Comparison of ENCODE assay signal across 8 mouse cellular contexts in genomic region chr5:139460384-139461067, GRCm38 (mm10). TPM values are rescaled to one million over a fixed set of nuclear protein-coding genes. Genes with fewer than 3 reads are reported as not detected.
DNase-seq lines count a peak whose midpoint lies in the region; ATAC-seq and TF ChIP-seq lines count a peak whose summit lies in the region.

3110082I17Rik (minus strand) TSS chr5:139460527.

- peaks cover under 1 to 26% of the 10 kb centered on the region in 2 experiments for H3K36me3 ChIP-seq in CH12.LX (replicated peaks in 1 of 2; ENCODE audit: control insufficient read depth in 1 of 2, insufficient read depth in 1 of 2, low read length in 1 of 2)
- H3K36me3 ChIP-seq in forebrain, embryonic 11.5 days (ENCODE audit: control insufficient read depth, insufficient read depth, low read length), result no peaks in the 10 kb centered on the region
- H3K36me3 ChIP-seq in heart, embryonic 16.5 days (ENCODE audit: control insufficient read depth, insufficient read depth), result no peaks in the 10 kb centered on the region
- H3K36me3 ChIP-seq in liver, embryonic 15.5 days (replicated peaks), result no peaks in the 10 kb centered on the region
- peaks cover 2% of the 10 kb centered on the region; the same call in 1 of the 2 replicates for H3K36me3 ChIP-seq in neural tube, embryonic 12.5 days

- no peaks in the 10 kb centered on the region for H3K27me3 ChIP-seq in CH12.LX (replicated peaks)
- no peaks in the 10 kb centered on the region for H3K27me3 ChIP-seq in forebrain, embryonic 11.5 days (ENCODE audit: control insufficient read depth, insufficient read depth, low read length)
- H3K27me3 ChIP-seq in heart, embryonic 16.5 days (ENCODE audit: control insufficient read depth, insufficient read depth, low read length), result no peaks in the 10 kb centered on the region
- no peaks in the 10 kb centered on the region for H3K27me3 ChIP-seq in liver, embryonic 15.5 days
- no peaks in the 10 kb centered on the region for H3K27me3 ChIP-seq in neural tube, embryonic 12.5 days (replicated peaks)

- WGBS in forebrain, embryonic 11.5 days, result 3% methylated on average over 42 of the region's 42 CpGs
- 4% methylated on average over 37 of the region's 42 CpGs for WGBS in heart, embryonic 16.5 days
- 4% methylated on average over 42 of the region's 42 CpGs for WGBS in liver, embryonic 15.5 days (ENCODE audit: insufficient replicate concordance)
- 5% methylated on average over 42 of the region's 42 CpGs for WGBS in neural tube, embryonic 12.5 days

- H3K9me3 ChIP-seq in CH12.LX (replicated peaks; ENCODE audit: low read length), result no peaks in the 10 kb centered on the region
- H3K9me3 ChIP-seq in forebrain, embryonic 11.5 days (ENCODE audit: control insufficient read depth, low read length), result no peaks in the 10 kb centered on the region
- H3K9me3 ChIP-seq in heart, embryonic 16.5 days (replicated peaks; ENCODE audit: control insufficient read depth, low read length), result no peaks in the 10 kb centered on the region
- no peaks in the 10 kb centered on the region for H3K9me3 ChIP-seq in liver, embryonic 15.5 days (replicated peaks)
- no peaks in the 10 kb centered on the region for H3K9me3 ChIP-seq in neural tube, embryonic 12.5 days

- peak; percentile 98 for ATAC-seq in forebrain, embryonic 11.5 days (replicated peaks; ENCODE audit: low FRiP score)
- ATAC-seq in heart, embryonic 16.5 days (replicated peaks; ENCODE audit: extremely low read depth, insufficient read depth, low FRiP score), result peak; percentile 99
- ATAC-seq in liver, embryonic 15.5 days (ENCODE audit: insufficient read depth), result peak; percentile 90
- ATAC-seq in neural tube, embryonic 12.5 days (ENCODE audit: low FRiP score, low read depth), result peak; percentile 96

- TF ChIP-seq POLR2A in CH12.LX (IDR thresholded peaks at IDR 0.05; ENCODE audit: low read depth, low read length), result peak; percentile 80

- in situ Hi-C loops in CH12.LX (cut with MboI; ENCODE audit: low pct_ligation_motif_present, low pct_unique_long_range_greater_than_20kb, low sequenced_read_pairs), result loop anchor here (25.0 kb wide), 1 partner anchor 98 kb away; the partner anchor contains the start of genes Cox19 and Cyp2w1

- peak within 1 kb of the TSS; percentile 51 for H3K9ac ChIP-seq in CH12.LX (ENCODE audit: insufficient read depth, low read depth)
- peak within 1 kb of the TSS; percentile 63 for H3K9ac ChIP-seq in forebrain, embryonic 11.5 days (ENCODE audit: low read length)
- H3K9ac ChIP-seq in heart, embryonic 16.5 days (ENCODE audit: low read length), result peak within 1 kb of the TSS; percentile 74
- H3K9ac ChIP-seq in liver, embryonic 15.5 days, result peak within 1 kb of the TSS; percentile 33; the same call in 1 of the 2 replicates
- peak within 1 kb of the TSS; percentile 56 for H3K9ac ChIP-seq in neural tube, embryonic 12.5 days

- H3K79me2 ChIP-seq in CH12.LX (replicated peaks; ENCODE audit: control insufficient read depth, extremely low read depth, insufficient read depth, poor library complexity, severe bottlenecking), result peaks cover 3% of the 10 kb centered on the region

- DNase-seq in CH12.LX (ENCODE audit: extremely low read depth), result peak; percentile 97
- DNase-seq in c-Kit-positive CD71-positive TER-119-negative erythroid progenitor cells, embryonic 14.5 days (ENCODE audit: low read depth), result peak; percentile 96
- DNase-seq in forebrain, embryonic 11.5 days (ENCODE audit: low spot score), result peak; percentile 98
- DNase-seq in kidney, postnatal 36 days, result peak; percentile 98 to 99
- peak; percentile 96 for DNase-seq in telencephalon, adult 2 months (ENCODE audit: low read depth, low spot score)

- no peak for TF ChIP-seq CTCF in CH12.LX (conservative IDR thresholded peaks at IDR 0.05 in 1 of 2, IDR thresholded peaks at IDR 0.05 in 1 of 2; ENCODE audit: low read depth in 2 of 2, low read length in 2 of 2)

- H3K4me2 ChIP-seq in CH12.LX (ENCODE audit: insufficient read depth, low read depth, poor library complexity, severe bottlenecking), result peak within 1 kb of the TSS; percentile 70
- peak within 1 kb of the TSS; percentile 88 for H3K4me2 ChIP-seq in forebrain, embryonic 11.5 days (ENCODE audit: low read depth, low read length, severe bottlenecking)
- peak within 1 kb of the TSS; percentile 84 for H3K4me2 ChIP-seq in heart, embryonic 16.5 days (ENCODE audit: low read depth, low read length)
- peak within 1 kb of the TSS; percentile 77 for H3K4me2 ChIP-seq in liver, embryonic 15.5 days
- H3K4me2 ChIP-seq in neural tube, embryonic 12.5 days (replicated peaks), result peak within 1 kb of the TSS; percentile 84

- no peak for TF ChIP-seq RAD21 in CH12.LX (IDR thresholded peaks at IDR 0.05; ENCODE audit: low read depth, low read length)

- H3K27ac ChIP-seq in CH12.LX (ENCODE audit: insufficient read depth, low read depth), result no peak within 1 kb of the TSS
- no peak within 1 kb of the TSS for H3K27ac ChIP-seq in forebrain, embryonic 11.5 days (ENCODE audit: low read depth, low read length)
- no peak within 1 kb of the TSS for H3K27ac ChIP-seq in heart, embryonic 16.5 days (ENCODE audit: low read length)
- H3K27ac ChIP-seq in liver, embryonic 15.5 days (replicated peaks), result no peak within 1 kb of the TSS
- H3K27ac ChIP-seq in neural tube, embryonic 12.5 days, result no peak within 1 kb of the TSS

- H3K4me3 ChIP-seq in CH12.LX (replicated peaks in 1 of 3; ENCODE audit: low read depth in 2 of 3, low read length in 2 of 3, poor library complexity in 1 of 3), result peak within 1 kb of the TSS; percentile 82 to 85 (median 84)
- peak within 1 kb of the TSS; percentile 68 for H3K4me3 ChIP-seq in forebrain, embryonic 11.5 days (ENCODE audit: low read depth, low read length)
- H3K4me3 ChIP-seq in heart, embryonic 16.5 days (ENCODE audit: low read length), result peak within 1 kb of the TSS; percentile 69
- peak within 1 kb of the TSS; percentile 61 for H3K4me3 ChIP-seq in liver, embryonic 15.5 days (replicated peaks)
- H3K4me3 ChIP-seq in neural tube, embryonic 12.5 days, result peak within 1 kb of the TSS; percentile 63

- peaks cover 4 to 25% of the 10 kb centered on the region in 2 experiments; a peak in 3 of 4 replicates for H3K4me1 ChIP-seq in CH12.LX (ENCODE audit: control insufficient read depth in 1 of 2, insufficient read depth in 2 of 2)
- H3K4me1 ChIP-seq in forebrain, embryonic 11.5 days (replicated peaks; ENCODE audit: control insufficient read depth, insufficient read depth, low read length), result 0 out of 2 replicates have a peak, but pooled peaks cover 2% of the 10 kb centered on the region
- peaks cover 10% of the 10 kb centered on the region for H3K4me1 ChIP-seq in heart, embryonic 16.5 days (ENCODE audit: control insufficient read depth, insufficient read depth, low read length)
- peaks cover 28% of the 10 kb centered on the region for H3K4me1 ChIP-seq in liver, embryonic 15.5 days (replicated peaks)
- H3K4me1 ChIP-seq in neural tube, embryonic 12.5 days, result peaks cover 10% of the 10 kb centered on the region

- dilution Hi-C loops in CH12.LX (cut with MboI; ENCODE audit: extremely low pct_ligation_motif_present, extremely low pct_unique_long_range_greater_than_20kb, low sequenced_read_pairs), result no loop called here

- no peak for TF ChIP-seq EP300 in CH12.LX (IDR thresholded peaks at IDR 0.05; ENCODE audit: low read length)

TF ChIP-seq in CH12.LX, 34 proteins besides CTCF, POLR2A, EP300 and RAD21 (continues in another document):
- TF ChIP-seq MAX (IDR thresholded peaks at IDR 0.05; ENCODE audit: low read length) (peak; percentile 97), MEF2A (IDR thresholded peaks at IDR 0.05; ENCODE audit: borderline replicate concordance, low read depth, low read length) (0 out of 2 replicates have a peak, but pooled peaks have one; percentile 52), GABPA (IDR thresholded peaks at IDR 0.05; ENCODE audit: insufficient replicate concordance, low read depth, low read length) (peak; percentile 40; the same call in 1 of the 2 replicates), RCOR1 (conservative IDR thresholded peaks at IDR 0.05; ENCODE audit: low read depth, low read length) (peak; percentile 65; the same call in 1 of the 2 replicates), CHD1 (IDR thresholded peaks at IDR 0.05; ENCODE audit: low read depth, low read length) (no peak), MYC (IDR thresholded peaks at IDR 0.05; ENCODE audit: low read depth, low read length) (peak; percentile 97), KAT2A (IDR thresholded peaks at IDR 0.05; ENCODE audit: insufficient replicate concordance, low read length) (peak; percentile 77; the same call in 1 of the 2 replicates), SIN3A (IDR thresholded peaks at IDR 0.05; ENCODE audit: low read length) (peak; percentile 100), TCF12 (IDR thresholded peaks at IDR 0.05; ENCODE audit: low read depth, low read length) (peak; percentile 80), E2F4 (IDR thresholded peaks at IDR 0.05; ENCODE audit: insufficient replicate concordance, low read depth, low read length) (peak; percentile 74; the same call in 1 of the 2 replicates), UBTF (IDR thresholded peaks at IDR 0.05; ENCODE audit: low read depth, low read length) (no peak), POLR2AphosphoS2 (IDR thresholded peaks at IDR 0.05; ENCODE audit: low read depth, low read length) (no peak), ZNF384 (IDR thresholded peaks at IDR 0.05; ENCODE audit: low read depth, low read length) (no peak), HCFC1 (IDR thresholded peaks at IDR 0.05; ENCODE audit: low read depth, low read length) (peak; percentile 89), JUND (conservative IDR thresholded peaks at IDR 0.05; ENCODE audit: low read depth, low read length) (no peak), ZKSCAN1 (IDR thresholded peaks at IDR 0.05; ENCODE audit: borderline replicate concordance, low read depth, low read length) (no peak), BHLHE40 (IDR thresholded peaks at IDR 0.05; ENCODE audit: low read depth, low read length) (peak; percentile 100), IRF4 (IDR thresholded peaks at IDR 0.05; ENCODE audit: low read depth, low read length) (peak; percentile 23; the same call in 1 of the 2 replicates), ELF1 (IDR thresholded peaks at IDR 0.05; ENCODE audit: low read depth, low read length) (peak; percentile 78; the same call in 1 of the 2 replicates), ZMIZ1 (IDR thresholded peaks at IDR 0.05; ENCODE audit: low read depth, low read length) (peak; percentile 41), NRF1 (IDR thresholded peaks at IDR 0.05; ENCODE audit: low read depth, low read length) (peak; percentile 54), JUN (IDR thresholded peaks at IDR 0.05; ENCODE audit: insufficient read depth, low read depth, low read length) (no peak)

RNA-seq across cellular contexts. Expression of gene 3110082I17Rik, which starts in this region (rescaled TPM):
- total RNA-seq in CH12.LX (2012; rRNA removed) (46.9 and 58.7 TPM in 2 replicates), CH12.LX (2014; rRNA removed) (37.5 and 41.2 TPM in 2 replicates)
- 100.0 and 122 TPM in 2 replicates for polyA plus RNA-seq in CH12.LX (2012; ENCODE audit: insufficient read length, low read depth)
- 38.5 and 47.5 TPM in 2 replicates for polyA plus RNA-seq in forebrain, embryonic 11.5 days (2014; fragmentation: Nextera tagmentation; extraction: Ambion mirVana)
- polyA plus RNA-seq in heart, embryonic 16.5 days (2015; fragmentation: Nextera tagmentation; extraction: Ambion mirVana), result 17.2 and 20.1 TPM in 2 replicates
- polyA plus RNA-seq in liver, embryonic 15.5 days (2015; fragmentation: Nextera tagmentation; extraction: Ambion mirVana), result 12.0 and 12.3 TPM in 2 replicates
- 23.7 and 24.1 TPM in 2 replicates for polyA plus RNA-seq in neural tube, embryonic 12.5 days (2016; fragmentation: Nextera tagmentation; extraction: Ambion mirVana)
